Mouse (Mus musculus) G1E (cell line): Measurements from ENCODE around the gene Abhd17a. TPM values are rescaled to one million over a fixed set of nuclear protein-coding genes. Genes with fewer than 3 reads are reported as not detected.

Experiments used
- ATAC-seq: 2 replicates; pipeline ENCODE4 v1.8.0; 2016; ENCODE audit warnings: mild to moderate bottlenecking; ENCODE audit not compliant: insufficient number of reproducible peaks, poor library complexity, low FRiP score, severe bottlenecking; ENCODE audit errors: extremely low read depth
- DNase-seq: peaks from one replicate; pipeline ENCODE4 v3.0.0; 2012; ENCODE audit warnings: low spot score
- H3K27me3 ChIP-seq: 2 replicates; pipeline ENCODE4 v1.6.1; 2012; ENCODE audit warnings: mild to moderate bottlenecking, low read length, inconsistent platforms; ENCODE audit not compliant: insufficient read depth
- H3K36me3 ChIP-seq: replicated peaks from 2 replicates; pipeline ENCODE3; 2012; ENCODE audit warnings: mild to moderate bottlenecking, inconsistent platforms
- H3K4me1 ChIP-seq: 2 replicates; pipeline ENCODE4 v1.6.1; 2012; ENCODE audit warnings: low read depth, low read length, inconsistent platforms, mixed read lengths; ENCODE audit not compliant: insufficient read depth
- H3K4me3 ChIP-seq: 2 replicates; pipeline ENCODE4 v1.5.1; 2012; ENCODE audit warnings: low read depth, mild to moderate bottlenecking, inconsistent platforms, low read length, moderate library complexity, mixed read lengths
- H3K9me3 ChIP-seq: replicated peaks from 2 replicates; pipeline ENCODE4 v1.6.1; 2012; ENCODE audit warnings: inconsistent platforms
- CTCF ChIP-seq: IDR thresholded peaks from 2 replicates; pipeline ENCODE4 v1.5.1; 2012; ENCODE audit warnings: low read depth, low read length, inconsistent platforms, mixed read lengths
- GATA1 ChIP-seq: IDR thresholded peaks from 2 replicates; pipeline ENCODE4 v1.6.1; 2012; ENCODE audit warnings: borderline replicate concordance, low read length, inconsistent platforms, mixed read lengths
- GATA2 ChIP-seq: IDR thresholded peaks from 2 replicates; pipeline ENCODE4 v1.6.1; 2012; ENCODE audit warnings: low read depth, low read length, inconsistent platforms, borderline replicate concordance
- POLR2AphosphoS5 ChIP-seq: IDR thresholded peaks from 2 replicates; pipeline ENCODE4 v1.6.1; 2012; ENCODE audit warnings: low read depth, low read length, inconsistent platforms; ENCODE audit not compliant: insufficient replicate concordance
- TAL1 ChIP-seq: conservative IDR thresholded peaks from 2 replicates; pipeline ENCODE4 v1.6.1; 2012; ENCODE audit warnings: low read depth, low read length, inconsistent platforms, mixed read lengths
- polyA plus RNA-seq: library from polyadenylated mRNA; stranded (reverse); fragments of >175 nt; gene quantifications from 2 replicates; pipeline ENCODE4 v1.2.3, GENCODE M21; 2012
- total RNA-seq, 2 experiments: library from RNA; stranded (forward) in 1 of 2; stranded (reverse) in 1 of 2; fragments of 200-1000 nt in 1 of 2; fragments of >200 nt in 1 of 2; fragmentation: Nextera tagmentation in 1 of 2; gene quantifications; 2 replicates each; pipeline ENCODE4 v1.2.3; 2014 to 2017

Abhd17a gene
- total and polyA plus RNA-seq, 3 experiments = 12.4 to 574 (median 37.8) TPM

- ATAC-seq = no peak
- Histone ChIP-seq H3K9me3 (no peaks in the 10 kb centered on the region), H3K4me3 (peak within 1 kb of the TSS; percentile 94), H3K36me3 (peaks cover 57% of the 10 kb centered on the region), H3K27me3 (no peaks in the 10 kb centered on the region), H3K4me1 (peaks cover 65% of the 10 kb centered on the region)
- DNase-seq = peak; percentile 74
- TF ChIP-seq GATA1 = no peak
Measured at GRCm38 (mm10) chr10:80622661-80623456, 32.7 kb upstream of the Abhd17a start, which contains the start of gene Csnk1g2. Gene Csnk1g2 (plus strand): TSS chr10:80622838.

DNA sequence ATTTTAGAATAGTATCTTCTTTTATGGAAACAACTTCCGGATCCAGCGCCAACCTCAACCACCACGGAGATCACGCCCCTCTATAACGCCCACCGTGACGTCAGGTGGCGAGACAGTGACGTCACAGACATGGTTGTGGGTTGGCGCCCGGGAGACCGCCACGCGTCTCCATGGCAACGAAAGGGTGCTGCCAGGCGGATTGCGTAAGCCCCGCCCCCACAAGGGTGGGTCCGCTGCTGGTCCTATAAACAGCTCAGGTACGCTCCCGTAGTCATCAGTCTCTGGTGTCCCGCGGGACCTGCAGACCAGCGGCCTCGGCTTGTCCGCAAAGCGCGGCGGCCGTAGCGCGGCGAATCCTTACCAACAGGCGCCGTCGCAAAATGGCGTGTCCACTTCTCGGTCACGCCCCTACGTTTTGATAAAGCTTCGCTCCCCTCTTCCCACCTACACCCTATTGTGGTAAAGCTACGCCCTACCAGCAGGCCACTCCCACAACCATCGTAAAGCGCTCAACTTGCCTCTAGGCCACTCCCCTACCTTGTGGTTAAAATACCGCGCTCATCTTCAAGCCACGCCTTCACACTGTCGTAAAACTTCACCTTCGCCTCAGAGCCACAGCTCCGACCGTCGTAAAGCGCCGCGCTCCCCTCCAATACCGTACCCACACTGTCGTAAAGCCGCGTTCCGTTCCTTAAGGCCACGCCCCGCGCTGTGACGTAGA is 32.0 kb upstream of the Abhd17a start:
- TF ChIP-seq GATA1 (no peak), POLR2AphosphoS5 (0 out of 2 replicates have a peak, but pooled peaks have one; percentile 55)

GRCm38 (mm10) chr10:80621690-80621939 is 31.5 kb upstream of the Abhd17a start:
- Histone ChIP-seq H3K36me3 (peaks cover 58% of the 10 kb centered on the region), H3K27me3 (no peaks in the 10 kb centered on the region), H3K4me3 (peak overlapping the region; percentile 94), H3K4me1 (peaks cover 56% of the 10 kb centered on the region), H3K9me3 (no peaks in the 10 kb centered on the region)
- TF ChIP-seq GATA1 = no peak
- TF ChIP-seq TAL1 = no peak
- no peak for TF ChIP-seq GATA2
- ATAC-seq = no peak
- DNase-seq = no peak

More for the DNA sequence above, 32.0 kb upstream of the Abhd17a start:
- no peaks in the 10 kb centered on the region for H3K27me3 ChIP-seq
- peak overlapping the region; percentile 94 for H3K4me3 ChIP-seq
- no peaks in the 10 kb centered on the region for H3K9me3 ChIP-seq
- DNase-seq (peak; percentile 94), ATAC-seq (peak; percentile 89)
- peaks cover 57% of the 10 kb centered on the region for H3K4me1 ChIP-seq
- peaks cover 55% of the 10 kb centered on the region for H3K36me3 ChIP-seq

DNA sequence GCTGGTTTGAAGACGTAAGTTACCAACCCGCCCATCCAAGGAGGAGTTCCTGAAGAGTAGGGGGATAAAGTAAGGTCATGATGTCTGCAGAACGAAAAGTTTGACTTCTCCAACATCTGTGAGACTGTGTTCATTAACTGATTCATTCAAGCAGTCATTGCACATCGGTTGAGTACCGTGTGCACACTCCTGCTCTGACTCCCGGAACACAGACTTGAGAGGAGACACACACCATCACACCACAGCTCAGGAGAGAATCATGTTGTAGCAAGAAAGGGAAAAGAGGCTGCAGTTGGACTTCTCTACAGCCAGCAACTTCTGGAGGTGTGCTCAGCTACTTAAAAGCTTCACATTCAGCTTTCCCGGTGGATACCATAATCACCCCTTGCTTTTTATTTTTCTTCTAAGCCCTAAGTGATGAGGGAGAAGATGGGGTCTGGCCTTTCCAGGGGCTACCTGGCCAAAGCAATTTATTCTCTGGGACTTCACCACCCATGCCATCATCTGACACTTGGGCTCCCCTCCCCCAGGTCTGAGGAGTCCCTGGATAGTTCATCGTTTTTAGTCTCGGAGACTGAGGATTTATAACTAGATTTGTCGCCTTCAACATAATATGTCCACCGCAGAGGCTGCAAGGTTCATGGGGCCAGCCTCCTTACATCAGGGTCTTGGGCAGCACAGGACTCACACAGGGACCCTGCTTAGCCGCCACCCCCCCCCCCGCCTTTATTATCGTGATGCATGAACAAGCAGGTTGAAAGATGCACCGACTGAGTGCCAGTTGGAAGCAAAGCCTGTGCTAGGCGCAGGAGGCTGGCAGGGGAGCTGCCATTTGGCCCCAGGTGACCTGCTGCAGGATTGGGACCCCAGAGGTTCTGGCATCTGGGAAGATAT is 30.9 kb upstream of the Abhd17a start:
- peak overlapping the region; percentile 94 for H3K4me3 ChIP-seq
- H3K4me1 ChIP-seq = peaks cover 51% of the 10 kb centered on the region
- no peaks in the 10 kb centered on the region for H3K9me3 ChIP-seq
- H3K27me3 ChIP-seq = no peaks in the 10 kb centered on the region
- H3K36me3 ChIP-seq = peaks cover 58% of the 10 kb centered on the region
- no peak for TF ChIP-seq CTCF
- no peak for TF ChIP-seq GATA1
- TF ChIP-seq POLR2AphosphoS5 = no peak
- no peak for TF ChIP-seq GATA2
- TF ChIP-seq TAL1 = no peak
- ATAC-seq (no peak), DNase-seq (no peak)

DNA sequence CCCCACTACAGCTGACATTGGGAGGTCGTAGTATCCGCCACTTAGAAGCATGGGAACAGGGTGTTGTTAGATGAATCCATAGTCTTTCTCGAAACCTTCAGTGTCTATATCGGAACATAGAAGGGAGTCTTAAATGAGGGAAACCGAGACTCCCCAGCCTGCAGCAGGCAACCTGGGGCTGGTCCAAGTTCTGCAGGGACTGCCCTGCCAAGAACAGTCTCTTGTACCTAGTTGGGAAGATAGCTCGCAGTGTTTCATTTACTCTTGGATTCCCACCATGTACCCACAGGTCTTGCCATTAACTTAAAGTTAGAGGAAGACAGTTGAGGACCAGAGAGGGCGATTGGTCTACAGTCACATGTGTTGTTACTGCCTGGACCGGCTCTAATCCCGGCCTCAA is 30.2 kb upstream of the Abhd17a start:
- Histone ChIP-seq H3K4me1 (peaks cover 44% of the 10 kb centered on the region), H3K4me3 (no peak overlapping the region; the same call in 1 of the 2 replicates), H3K27me3 (no peaks in the 10 kb centered on the region), H3K9me3 (no peaks in the 10 kb centered on the region), H3K36me3 (peaks cover 58% of the 10 kb centered on the region)
- no peak for TF ChIP-seq GATA1
- no peak for TF ChIP-seq POLR2AphosphoS5
- TF ChIP-seq GATA2 = no peak
- TF ChIP-seq CTCF = no peak
- no peak for TF ChIP-seq TAL1
- DNase-seq = no peak
- no peak for ATAC-seq

GRCm38 (mm10) chr10:80619465-80620244 is 29.5 kb upstream of the Abhd17a start:
- TF ChIP-seq GATA2 (no peak), TAL1 (no peak), POLR2AphosphoS5 (no peak), GATA1 (no peak), CTCF (no peak)
- H3K9me3 ChIP-seq = no peaks in the 10 kb centered on the region
- H3K36me3 ChIP-seq = peaks cover 58% of the 10 kb centered on the region
- no peak overlapping the region for H3K4me3 ChIP-seq
- H3K4me1 ChIP-seq = peaks cover 37% of the 10 kb centered on the region
- no peaks in the 10 kb centered on the region for H3K27me3 ChIP-seq
- no peak for ATAC-seq
- no peak for DNase-seq
